8 mouse cellular contexts compared by ENCODE assay signal in genomic region chr6:84976563-84976971, GRCm38 (mm10).
DNase-seq lines count a peak whose midpoint lies in the region; ATAC-seq lines count a peak whose summit lies in the region.
"Had no signal": no experiment of that assay in that cellular context is flagged by ENCODE, and none has a peak within 500 bp of the region (broad histone marks: within the 10 kb centered on the region; RNA-seq: fewer than 3 reads in every experiment).

No protein-coding gene starts in this region.

- no peak for ATAC-seq in liver, embryonic 12.5 days
- ATAC-seq in embryonic facial prominence, embryonic 15.5 days (ENCODE audit: insufficient number of reproducible peaks, low FRiP score, low TSS enrichment, low read depth) = no peak
- no peak for ATAC-seq in neural tube, embryonic 11.5 days (ENCODE audit: insufficient read depth, low FRiP score, low TSS enrichment)
- ATAC-seq in hindbrain, embryonic 12.5 days (ENCODE audit: low FRiP score) = no peak

- H3K9me3 ChIP-seq in liver, embryonic 12.5 days (replicated peaks) = no peaks in the 10 kb centered on the region
- H3K9me3 ChIP-seq in embryonic facial prominence, embryonic 15.5 days (replicated peaks) = no peaks in the 10 kb centered on the region
- H3K9me3 ChIP-seq in neural tube, embryonic 11.5 days (ENCODE audit: control insufficient read depth, low read length) = no peaks in the 10 kb centered on the region
- no peaks in the 10 kb centered on the region for H3K9me3 ChIP-seq in hindbrain, embryonic 12.5 days (replicated peaks)

- WGBS in liver, embryonic 12.5 days (ENCODE audit: insufficient replicate concordance) = 57% methylated on average over 3 of the region's 3 CpGs
- WGBS in embryonic facial prominence, embryonic 15.5 days = 15% methylated on average over 3 of the region's 3 CpGs
- 36% methylated on average over 3 of the region's 3 CpGs for WGBS in neural tube, embryonic 11.5 days
- WGBS in hindbrain, embryonic 12.5 days = 38% methylated on average over 3 of the region's 3 CpGs

- no peak overlapping the region for H3K4me2 ChIP-seq in liver, embryonic 12.5 days
- H3K4me2 ChIP-seq in embryonic facial prominence, embryonic 15.5 days (replicated peaks) = no peak overlapping the region
- H3K4me2 ChIP-seq in neural tube, embryonic 11.5 days (ENCODE audit: low read depth) = no peak overlapping the region
- H3K4me2 ChIP-seq in hindbrain, embryonic 12.5 days (replicated peaks) = no peak overlapping the region

- no peak overlapping the region for H3K27ac ChIP-seq in liver, embryonic 12.5 days
- H3K27ac ChIP-seq in embryonic facial prominence, embryonic 15.5 days (replicated peaks) = 0 out of 2 replicates have a peak overlapping the region, but pooled peaks have one; percentile 11
- no peak overlapping the region for H3K27ac ChIP-seq in neural tube, embryonic 11.5 days (ENCODE audit: low read depth, low read length)
- H3K27ac ChIP-seq in hindbrain, embryonic 12.5 days = no peak overlapping the region

- no peak overlapping the region for H3K9ac ChIP-seq in liver, embryonic 12.5 days
- H3K9ac ChIP-seq in embryonic facial prominence, embryonic 15.5 days = no peak overlapping the region
- no peak overlapping the region for H3K9ac ChIP-seq in neural tube, embryonic 11.5 days (ENCODE audit: low read length)
- H3K9ac ChIP-seq in hindbrain, embryonic 12.5 days = no peak overlapping the region

- no peaks in the 10 kb centered on the region for H3K27me3 ChIP-seq in liver, embryonic 12.5 days (replicated peaks)
- no peaks in the 10 kb centered on the region for H3K27me3 ChIP-seq in embryonic facial prominence, embryonic 15.5 days
- no peaks in the 10 kb centered on the region for H3K27me3 ChIP-seq in neural tube, embryonic 11.5 days (ENCODE audit: control insufficient read depth, insufficient read depth, low read length)
- H3K27me3 ChIP-seq in hindbrain, embryonic 12.5 days = no peaks in the 10 kb centered on the region

- no peaks in the 10 kb centered on the region for H3K4me1 ChIP-seq in liver, embryonic 12.5 days
- peaks cover 7% of the 10 kb centered on the region for H3K4me1 ChIP-seq in embryonic facial prominence, embryonic 15.5 days
- H3K4me1 ChIP-seq in neural tube, embryonic 11.5 days (ENCODE audit: control insufficient read depth, insufficient read depth, low read length) = peaks cover 3% of the 10 kb centered on the region; the same call in 1 of the 2 replicates
- 0 out of 2 replicates have a peak, but pooled peaks cover 4% of the 10 kb centered on the region for H3K4me1 ChIP-seq in hindbrain, embryonic 12.5 days

- DNase-seq in liver = peak; percentile 9
- DNase-seq in heart, postnatal 4 days = peak; percentile 52
- peak; percentile 15 for DNase-seq in neural tube, embryonic 11.5 days (ENCODE audit: low spot score)
- DNase-seq in cerebellum, postnatal 25 days = no peak
- DNase-seq: cerebellum, adult 2 months had no signal

- no peaks in the 10 kb centered on the region for H3K36me3 ChIP-seq in liver, embryonic 12.5 days
- no peaks in the 10 kb centered on the region for H3K36me3 ChIP-seq in embryonic facial prominence, embryonic 15.5 days
- H3K36me3 ChIP-seq in neural tube, embryonic 11.5 days (ENCODE audit: control insufficient read depth, insufficient read depth, low read length) = no peaks in the 10 kb centered on the region
- H3K36me3 ChIP-seq in hindbrain, embryonic 12.5 days = no peaks in the 10 kb centered on the region; the same call in 1 of the 2 replicates

- no peak overlapping the region for H3K4me3 ChIP-seq in liver, embryonic 12.5 days
- H3K4me3 ChIP-seq in embryonic facial prominence, embryonic 15.5 days (replicated peaks) = no peak overlapping the region
- H3K4me3 ChIP-seq in neural tube, embryonic 11.5 days (ENCODE audit: low read depth, low read length) = no peak overlapping the region
- no peak overlapping the region for H3K4me3 ChIP-seq in hindbrain, embryonic 12.5 days

Comparison
In these comparisons a context has a peak if more than half of its experiments do, and no peak if none do; other contexts are left out.
1. DNase-seq: peak in liver (single experiment), heart, postnatal 4 days (single experiment) and neural tube, embryonic 11.5 days (single experiment); none in cerebellum, postnatal 25 days (0 of 2).